Mouse (Mus musculus) CH12.LX (cell line): ENCODE results near the gene Nedd4.

Experiments used
- CHD1 ChIP-seq: IDR thresholded peaks from 2 replicates; pipeline ENCODE4 v1.6.1; 2012; ENCODE audit warnings: low read depth, low read length, improper control_type of control experiment, inconsistent platforms
- CTCF ChIP-seq, 2 experiments: IDR thresholded peaks in 1 of 2; conservative IDR thresholded peaks in 1 of 2; 2 replicates each; pipeline ENCODE4 v1.5.1; 2011 to 2012; ENCODE audit warnings: low read depth in 2 of 2, low read length in 2 of 2, improper control_type of control experiment in 1 of 2, inconsistent platforms in 1 of 2, mild to moderate bottlenecking in 1 of 2, moderate library complexity in 1 of 2
- E2F4 ChIP-seq: IDR thresholded peaks from 2 replicates; pipeline ENCODE4 v1.6.1; 2011; ENCODE audit warnings: low read depth, low read length, improper control_type of control experiment; ENCODE audit not compliant: insufficient replicate concordance
- ELF1 ChIP-seq: IDR thresholded peaks from 2 replicates; pipeline ENCODE4 v1.6.1; 2014; ENCODE audit warnings: low read depth, mild to moderate bottlenecking, inconsistent platforms, low read length, improper control_type of control experiment
- EP300 ChIP-seq: IDR thresholded peaks from 2 replicates; pipeline ENCODE4 v1.6.1; 2011; ENCODE audit warnings: low read length, improper control_type of control experiment
- ETS1 ChIP-seq: conservative IDR thresholded peaks from 2 replicates; pipeline ENCODE4 v1.6.1; 2012; ENCODE audit warnings: low read depth, mild to moderate bottlenecking, inconsistent platforms, low read length, improper control_type of control experiment, moderate library complexity
- MAX ChIP-seq: IDR thresholded peaks from 2 replicates; pipeline ENCODE4 v1.6.1; 2011; ENCODE audit warnings: low read length, improper control_type of control experiment
- NRF1 ChIP-seq: IDR thresholded peaks from 2 replicates; pipeline ENCODE4 v1.6.1; 2014; ENCODE audit warnings: low read depth, mild to moderate bottlenecking, inconsistent platforms, low read length, improper control_type of control experiment, moderate library complexity
- POLR2A ChIP-seq: IDR thresholded peaks from 2 replicates; pipeline ENCODE4 v1.6.1; 2011; ENCODE audit warnings: low read depth, mild to moderate bottlenecking, improper control_type of control experiment, low read length
- USF1 ChIP-seq: IDR thresholded peaks from 2 replicates; pipeline ENCODE4 v1.6.1; 2014; ENCODE audit warnings: low read depth, mild to moderate bottlenecking, inconsistent platforms, low read length, improper control_type of control experiment

DNA sequence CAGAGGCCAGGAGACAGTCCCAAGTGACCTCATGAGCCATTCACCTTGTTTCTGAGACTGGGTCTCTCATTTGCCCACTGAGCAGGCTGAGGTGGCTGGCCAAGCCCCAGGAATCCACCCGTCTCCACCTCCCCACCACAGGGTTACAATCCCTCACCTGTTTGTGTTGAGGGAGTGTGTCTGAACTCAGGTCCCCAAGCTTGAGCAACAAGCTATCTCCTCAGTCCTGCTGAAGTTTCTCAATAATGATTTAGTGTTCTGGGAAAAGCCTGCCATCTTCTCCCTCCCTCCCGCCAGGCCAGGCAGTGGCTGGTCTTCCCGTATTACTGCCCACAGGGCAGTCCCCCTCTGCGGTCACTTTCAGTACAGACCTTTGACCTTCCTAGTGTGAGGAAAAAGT is 5.7 kb upstream of the Nedd4 start:
- TF ChIP-seq CTCF (conservative IDR thresholded peaks at IDR 0.05 in 1 of 2, IDR thresholded peaks at IDR 0.05 in 1 of 2; ENCODE audit: low read depth in 2 of 2, low read length in 2 of 2): no peak
- no peak for TF ChIP-seq MAX
- TF ChIP-seq EP300: no peak
- no peak for TF ChIP-seq POLR2A
- no peak for TF ChIP-seq NRF1
- TF ChIP-seq ELF1: no peak
- TF ChIP-seq E2F4: no peak
- no peak for TF ChIP-seq ETS1
- no peak for TF ChIP-seq USF1
- no peak for TF ChIP-seq CHD1
